Mouse (Mus musculus): ENCODE measurements around the gene Pnkd. TPM values are rescaled to one million over a fixed set of nuclear protein-coding genes. Genes with fewer than 3 reads are reported as not detected.
"Not testable (repeated sequence)": the region's sequence is repeated elsewhere in the genome, so short reads cannot be mapped to it uniquely, and the experiment has no call there.

Pnkd gene
- polyA plus RNA-seq, 1 experiment from 2014 or later = 103 TPM

DNA sequence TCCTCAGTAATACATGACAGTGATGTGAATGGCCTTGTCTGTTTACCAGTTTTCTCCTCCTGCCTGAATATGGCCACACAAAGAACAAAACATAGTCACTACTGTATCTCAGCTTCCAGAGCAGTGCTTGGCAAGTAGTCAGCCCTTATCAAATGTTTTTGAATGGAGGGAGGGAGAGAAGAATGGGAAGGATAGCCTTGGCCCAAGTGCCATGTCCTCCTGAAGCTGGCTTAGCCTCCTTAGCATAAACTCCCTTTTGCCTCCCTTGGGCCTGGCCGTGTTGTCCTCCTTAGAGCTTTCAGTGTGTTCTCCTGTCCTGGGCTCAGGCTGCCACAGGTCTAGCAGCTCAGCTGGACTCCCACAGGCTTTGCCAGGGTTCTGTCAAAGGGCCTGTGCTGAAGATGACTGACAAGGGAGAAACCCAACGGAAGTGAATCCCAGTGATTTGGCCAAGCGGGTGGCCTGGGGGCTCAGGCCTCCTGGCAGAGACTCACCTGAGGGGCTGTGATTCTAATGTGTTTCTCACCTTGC is 52.6 kb downstream of the Pnkd start:
- DNase-seq (no peak), ATAC-seq (ENCODE audit: insufficient read depth) (no peak)
- TF ChIP-seq CTCF (IDR thresholded peaks at IDR 0.05; ENCODE audit: low read depth) = no peak
- Histone ChIP-seq H3K4me3 (ENCODE audit: low read depth, low read length) (no peak overlapping the region), H3K4me2 (no peak overlapping the region), H3K27me3 (ENCODE audit: insufficient read depth, low read length) (no peaks in the 10 kb centered on the region), H3K4me1 (ENCODE audit: insufficient read depth) (peaks cover 12% of the 10 kb centered on the region), H3K27ac (ENCODE audit: low read depth) (no peak overlapping the region), H3K36me3 (ENCODE audit: insufficient read depth) (no peaks in the 10 kb centered on the region), H3K9ac (no peak overlapping the region), H3K9me3 (ENCODE audit: low read depth, low read length) (no peaks in the 10 kb centered on the region)
- 79% methylated on average over 3 of the region's 3 CpGs for WGBS

DNA sequence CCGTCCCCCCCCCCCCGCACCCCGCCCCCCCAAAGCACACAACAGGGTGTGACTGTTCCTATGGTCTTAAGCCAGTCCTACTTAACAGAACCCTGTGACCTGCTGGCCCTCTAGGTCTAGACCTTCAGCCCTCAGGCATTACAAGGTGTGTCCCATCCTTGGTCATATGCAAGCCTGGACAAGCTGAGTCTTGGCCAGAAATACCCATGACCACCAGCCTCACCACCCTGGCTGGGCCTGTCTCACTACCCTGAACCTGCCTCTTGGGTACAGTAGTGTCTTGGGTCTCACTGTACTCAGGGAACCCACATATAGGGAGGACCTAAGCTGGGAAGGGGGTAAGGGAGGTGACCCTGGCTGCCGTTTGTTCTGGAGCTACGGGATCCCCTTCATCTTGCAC is 53.3 kb downstream of the Pnkd start:
- ATAC-seq (ENCODE audit: insufficient read depth) = no peak
- no peak overlapping the region for H3K4me3 ChIP-seq (ENCODE audit: low read depth, low read length)

DNA sequence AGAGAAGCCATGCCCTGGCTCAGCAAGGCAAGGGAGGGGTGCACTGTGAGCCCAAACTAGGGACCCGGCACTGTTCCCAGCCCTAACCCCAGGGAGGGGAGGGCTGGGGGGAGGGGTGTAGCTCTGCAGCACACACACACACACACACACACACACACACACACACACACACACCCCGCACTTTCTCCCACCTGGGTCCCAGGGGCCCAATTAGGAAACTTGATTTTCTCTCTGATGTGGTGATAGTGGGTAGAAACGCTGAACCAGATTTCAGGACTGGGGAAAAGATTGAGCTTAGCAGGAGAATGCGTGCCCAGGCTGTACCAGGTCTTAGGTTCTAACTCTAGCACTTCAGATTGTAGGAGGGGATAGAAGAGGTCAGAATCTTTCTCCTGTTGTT is 53.9 kb downstream of the Pnkd start:
- TF ChIP-seq CTCF (IDR thresholded peaks at IDR 0.05; ENCODE audit: low read depth) = no peak
- no peak overlapping the region for H3K9ac ChIP-seq
- H3K9me3 ChIP-seq (ENCODE audit: low read depth, low read length) = no peaks in the 10 kb centered on the region
- no peak overlapping the region for H3K4me2 ChIP-seq
- no peak overlapping the region for H3K4me3 ChIP-seq (ENCODE audit: low read depth, low read length)
- H3K27me3 ChIP-seq (ENCODE audit: insufficient read depth, low read length) = no peaks in the 10 kb centered on the region
- no peak overlapping the region for H3K27ac ChIP-seq (ENCODE audit: low read depth)
- WGBS = 72% methylated on average over 4 of the region's 4 CpGs
- H3K4me1 ChIP-seq (ENCODE audit: insufficient read depth) = peaks cover 4% of the 10 kb centered on the region
- no peaks in the 10 kb centered on the region for H3K36me3 ChIP-seq (ENCODE audit: insufficient read depth)
- DNase-seq = no peak
- no peak for ATAC-seq (ENCODE audit: insufficient read depth)

More for the DNA sequence above, 53.3 kb downstream of the Pnkd start:
- WGBS = 80% methylated on average over 5 of the region's 5 CpGs
- Histone ChIP-seq H3K4me1 (ENCODE audit: insufficient read depth) (peaks cover 10% of the 10 kb centered on the region), H3K36me3 (ENCODE audit: insufficient read depth) (no peaks in the 10 kb centered on the region), H3K9ac (no peak overlapping the region), H3K4me2 (no peak overlapping the region), H3K27ac (ENCODE audit: low read depth) (no peak overlapping the region), H3K27me3 (ENCODE audit: insufficient read depth, low read length) (no peaks in the 10 kb centered on the region), H3K9me3 (ENCODE audit: low read depth, low read length) (no peaks in the 10 kb centered on the region)
- no peak for DNase-seq
- no peak for TF ChIP-seq CTCF (IDR thresholded peaks at IDR 0.05; ENCODE audit: low read depth)

DNA sequence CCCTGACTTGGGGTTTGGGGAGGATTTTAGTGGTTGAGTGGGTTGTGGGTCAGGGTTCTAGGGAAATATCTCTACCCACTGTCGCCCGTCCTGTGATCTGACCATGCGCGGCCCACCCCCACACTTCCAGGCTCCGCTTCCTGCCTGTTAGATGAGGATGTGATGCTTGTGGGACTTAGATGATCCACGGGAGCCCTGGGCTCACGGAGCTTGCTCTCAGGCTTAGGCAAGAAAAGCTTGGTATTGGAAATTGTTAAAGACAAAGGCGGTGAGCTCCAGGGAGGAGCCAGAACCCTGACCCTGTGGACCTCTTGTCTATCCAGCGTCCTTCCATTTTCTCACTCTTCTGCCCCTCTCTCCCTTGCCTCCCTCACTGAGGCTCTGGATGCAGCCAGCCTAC is 55.2 kb downstream of the Pnkd start:
- DNase-seq = no peak
- no peak for TF ChIP-seq CTCF (IDR thresholded peaks at IDR 0.05; ENCODE audit: low read depth)
- H3K4me2 ChIP-seq = no peak overlapping the region
- no peaks in the 10 kb centered on the region for H3K4me1 ChIP-seq (ENCODE audit: insufficient read depth)
- H3K27me3 ChIP-seq (ENCODE audit: insufficient read depth, low read length) = no peaks in the 10 kb centered on the region
- no peak overlapping the region for H3K9ac ChIP-seq
- H3K27ac ChIP-seq (ENCODE audit: low read depth) = no peak overlapping the region
- H3K4me3 ChIP-seq (ENCODE audit: low read depth, low read length) = no peak overlapping the region
- H3K36me3 ChIP-seq (ENCODE audit: insufficient read depth) = no peaks in the 10 kb centered on the region
- WGBS = 91% methylated on average over 9 of the region's 9 CpGs
- no peaks in the 10 kb centered on the region for H3K9me3 ChIP-seq (ENCODE audit: low read depth, low read length)
- no peak for ATAC-seq (ENCODE audit: insufficient read depth)

DNA sequence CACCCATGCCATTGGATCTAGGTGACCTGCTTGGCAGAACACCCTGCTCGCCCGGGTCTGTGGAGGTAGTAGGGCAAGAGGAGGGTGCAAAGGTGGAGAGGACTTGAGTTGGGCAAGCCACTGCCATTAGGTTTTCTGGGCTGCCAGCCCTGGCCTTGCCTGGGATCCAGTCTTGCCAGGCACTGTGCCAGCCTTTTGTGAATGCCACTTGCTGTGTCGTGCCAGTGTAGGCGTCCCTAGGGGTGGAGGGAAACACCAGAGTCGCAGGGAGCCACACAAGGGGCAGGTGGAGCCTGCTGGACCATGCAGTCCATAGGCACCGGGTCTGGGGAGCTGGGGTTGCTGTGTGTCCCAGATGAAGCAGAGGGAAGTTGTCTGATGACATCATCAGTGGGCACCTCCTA is 55.6 kb downstream of the Pnkd start:
- H3K9me3 ChIP-seq (ENCODE audit: low read depth, low read length) = no peaks in the 10 kb centered on the region
- 91% methylated on average over 6 of the region's 6 CpGs for WGBS
- no peaks in the 10 kb centered on the region for H3K27me3 ChIP-seq (ENCODE audit: insufficient read depth, low read length)
- H3K9ac ChIP-seq = no peak overlapping the region
- H3K4me1 ChIP-seq (ENCODE audit: insufficient read depth) = no peaks in the 10 kb centered on the region
- no peak for TF ChIP-seq CTCF (IDR thresholded peaks at IDR 0.05; ENCODE audit: low read depth)
- no peaks in the 10 kb centered on the region for H3K36me3 ChIP-seq (ENCODE audit: insufficient read depth)
- H3K4me3 ChIP-seq (ENCODE audit: low read depth, low read length) = no peak overlapping the region
- no peak overlapping the region for H3K27ac ChIP-seq (ENCODE audit: low read depth)
- no peak overlapping the region for H3K4me2 ChIP-seq
- DNase-seq (no peak), ATAC-seq (ENCODE audit: insufficient read depth) (no peak)

DNA sequence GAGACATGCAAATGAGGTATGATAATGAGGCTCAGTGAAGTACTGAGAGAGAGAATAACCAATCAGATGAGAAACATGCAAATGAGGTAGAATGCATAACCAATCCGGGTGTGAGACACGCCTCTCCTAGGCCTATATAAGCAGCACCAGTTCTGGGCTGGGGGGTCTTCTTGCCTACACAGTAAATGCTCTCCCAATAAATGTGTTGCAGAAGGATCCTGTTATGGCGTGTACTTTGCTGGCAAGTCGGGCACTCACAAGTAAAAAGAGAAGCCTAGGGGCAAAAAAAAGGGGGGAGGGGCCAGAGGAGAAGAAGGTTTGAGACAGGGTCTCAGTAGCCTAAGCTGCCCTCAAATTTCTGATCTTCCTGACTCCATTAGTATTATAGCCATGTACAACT is 56.3 kb downstream of the Pnkd start:
- not testable (repeated sequence) for H3K4me3 ChIP-seq (ENCODE audit: low read depth, low read length); H3K9me3 ChIP-seq (ENCODE audit: low read depth, low read length); H3K4me1 ChIP-seq (ENCODE audit: insufficient read depth); H3K36me3 ChIP-seq (ENCODE audit: insufficient read depth); H3K4me2 ChIP-seq; ATAC-seq (ENCODE audit: insufficient read depth); H3K27me3 ChIP-seq (ENCODE audit: insufficient read depth, low read length); DNase-seq; H3K9ac ChIP-seq; H3K27ac ChIP-seq (ENCODE audit: low read depth)
- 91% methylated on average over 4 of the region's 4 CpGs for WGBS

DNA sequence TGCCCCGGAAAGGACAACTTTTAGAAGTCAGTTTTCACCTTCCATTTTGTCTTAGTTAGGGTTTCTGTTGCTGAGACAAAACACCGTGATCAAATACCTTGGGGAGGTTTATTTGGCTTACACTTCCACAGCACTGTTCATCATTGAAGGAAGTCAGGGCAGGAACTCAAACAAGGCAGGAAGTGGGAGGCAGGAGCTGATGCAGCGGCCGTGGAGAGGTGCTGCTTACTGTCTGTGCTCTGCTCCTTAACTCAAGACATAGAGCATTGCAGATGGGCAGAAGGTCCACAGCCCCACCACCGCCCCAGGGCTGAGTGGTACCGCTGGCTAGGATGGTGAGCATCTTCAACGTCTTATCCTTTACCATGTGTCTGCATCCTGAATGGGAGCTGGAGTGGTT is 57.2 kb downstream of the Pnkd start:
- no peaks in the 10 kb centered on the region for H3K27me3 ChIP-seq (ENCODE audit: insufficient read depth, low read length)
- H3K4me1 ChIP-seq (ENCODE audit: insufficient read depth) = no peaks in the 10 kb centered on the region
- no peak for TF ChIP-seq CTCF (IDR thresholded peaks at IDR 0.05; ENCODE audit: low read depth)
- H3K36me3 ChIP-seq (ENCODE audit: insufficient read depth) = no peaks in the 10 kb centered on the region
- H3K9me3 ChIP-seq (ENCODE audit: low read depth, low read length) = no peaks in the 10 kb centered on the region
- no peak overlapping the region for H3K27ac ChIP-seq (ENCODE audit: low read depth)
- H3K4me3 ChIP-seq (ENCODE audit: low read depth, low read length) = no peak overlapping the region
- WGBS = 74% methylated on average over 7 of the region's 7 CpGs
- no peak for DNase-seq
- no peak overlapping the region for H3K4me2 ChIP-seq
- no peak for ATAC-seq (ENCODE audit: insufficient read depth)
- H3K9ac ChIP-seq = no peak overlapping the region

DNA sequence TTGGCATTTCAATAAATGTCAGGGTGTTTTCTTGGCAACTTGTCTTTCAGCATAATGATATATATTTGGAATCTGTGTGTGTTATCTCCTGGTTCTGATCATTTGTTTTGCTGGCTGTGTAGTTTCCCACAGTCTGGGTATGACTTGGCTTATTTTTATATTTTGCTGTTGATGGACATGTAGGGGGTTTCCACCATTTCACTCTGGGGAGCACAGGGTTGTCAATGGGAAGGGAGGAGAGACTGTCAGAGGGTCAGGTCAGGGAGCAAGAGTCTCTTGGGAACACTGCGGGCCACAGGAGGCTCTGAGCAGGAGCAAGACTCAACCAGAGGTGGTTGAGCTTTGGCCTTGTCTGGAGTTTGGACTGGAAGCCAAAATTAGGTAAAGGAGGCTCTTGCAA is 57.6 kb downstream of the Pnkd start:
- H3K27ac ChIP-seq (ENCODE audit: low read depth) = no peak overlapping the region
- no peak for ATAC-seq (ENCODE audit: insufficient read depth)

More for the DNA sequence above, 57.6 kb downstream of the Pnkd start:
- Histone ChIP-seq H3K36me3 (ENCODE audit: insufficient read depth) (0 out of 2 replicates have a peak, but pooled peaks cover under 1% of the 10 kb centered on the region), H3K27me3 (ENCODE audit: insufficient read depth, low read length) (no peaks in the 10 kb centered on the region), H3K9me3 (ENCODE audit: low read depth, low read length) (no peaks in the 10 kb centered on the region), H3K9ac (no peak overlapping the region), H3K4me2 (no peak overlapping the region), H3K4me3 (ENCODE audit: low read depth, low read length) (no peak overlapping the region), H3K4me1 (ENCODE audit: insufficient read depth) (no peaks in the 10 kb centered on the region)
- DNase-seq = no peak
- TF ChIP-seq CTCF (IDR thresholded peaks at IDR 0.05; ENCODE audit: low read depth) = no peak
- 83% methylated on average over 1 of the region's 1 CpGs for WGBS
